Mouse (Mus musculus): Measurements from ENCODE around the gene Slc12a9. TPM values are rescaled to one million over a fixed set of nuclear protein-coding genes. Genes with fewer than 3 reads are reported as not detected.

The Slc12a9 gene
- total and polyA plus RNA-seq, 3 experiments = 8.8 to 12.1 TPM; not detected in 1

GRCm38 (mm10) chr5:137351058-137351380, 17.6 kb upstream of the Slc12a9 start:
- Histone ChIP-seq H3K9ac (ENCODE audit: control insufficient read depth, low read depth, low read length, poor library complexity, severe bottlenecking) (no peak overlapping the region), H3K27me3 (ENCODE audit: control insufficient read depth in 1 of 2, insufficient read depth in 2 of 2, low read length in 2 of 2) (peaks cover 2 to 3% of the 10 kb centered on the region in 2 experiments; a peak in 3 of 4 replicates), H3K4me3 (ENCODE audit: control insufficient read depth in 1 of 2, insufficient read depth in 1 of 2, low read depth in 2 of 2, low read length in 2 of 2) (no peak overlapping the region), H3K4me1 (ENCODE audit: control insufficient read depth in 1 of 2, insufficient read depth in 2 of 2, low read length in 2 of 2) (peaks cover 0 to 2% of the 10 kb centered on the region in 2 experiments; a peak in 2 of 4 replicates), H3K27ac (ENCODE audit: control insufficient read depth, low read depth, low read length) (no peak overlapping the region), H3K79me2 (ENCODE audit: control insufficient read depth, insufficient read depth, low read length, poor library complexity) (no peaks in the 10 kb centered on the region), H3K9me3 (replicated peaks; ENCODE audit: insufficient read depth, low read length) (no peaks in the 10 kb centered on the region), H3K36me3 (ENCODE audit: control insufficient read depth in 1 of 2, insufficient read depth in 2 of 2, low read length in 2 of 2) (no peaks in the 10 kb centered on the region; a peak in 1 of 4 replicates)
- DNase-seq (ENCODE audit: low read depth, low spot score) = no peak
- no peak for TF ChIP-seq CHD1 (IDR thresholded peaks at IDR 0.05; ENCODE audit: low read depth, low read length)
- TF ChIP-seq TAL1 (IDR thresholded peaks at IDR 0.05; ENCODE audit: low read length) = no peak
- no peak for TF ChIP-seq MAZ (IDR thresholded peaks at IDR 0.05; ENCODE audit: low read depth, low read length)
- no peak for TF ChIP-seq TBP (IDR thresholded peaks at IDR 0.05; ENCODE audit: low read depth, low read length)
- no peak for TF ChIP-seq RCOR1 (IDR thresholded peaks at IDR 0.05; ENCODE audit: low read depth, low read length)
- no peak for TF ChIP-seq MYB (IDR thresholded peaks at IDR 0.05; ENCODE audit: low read depth, low read length)
- TF ChIP-seq HCFC1 (IDR thresholded peaks at IDR 0.05; ENCODE audit: low read depth, low read length) = no peak
- TF ChIP-seq MEF2A (IDR thresholded peaks at IDR 0.05; ENCODE audit: extremely low read depth, insufficient replicate concordance, low read depth, low read length, poor library complexity, severe bottlenecking) = no peak
- TF ChIP-seq USF1 (IDR thresholded peaks at IDR 0.05; ENCODE audit: low read depth, low read length) = no peak
- no peak for TF ChIP-seq CTCF (IDR thresholded peaks at IDR 0.05 in 2 of 3, conservative IDR thresholded peaks at IDR 0.05 in 1 of 3; ENCODE audit: control insufficient read depth in 1 of 3, insufficient read depth in 1 of 3, low read depth in 2 of 3, low read length in 3 of 3, poor library complexity in 1 of 3, severe bottlenecking in 1 of 3)
- TF ChIP-seq KAT2A (conservative IDR thresholded peaks at IDR 0.05; ENCODE audit: low read depth, low read length) = no peak
- TF ChIP-seq BHLHE40 (IDR thresholded peaks at IDR 0.05; ENCODE audit: borderline replicate concordance, low read depth, low read length) = no peak
- no peak for TF ChIP-seq ELF1 (IDR thresholded peaks at IDR 0.05; ENCODE audit: low read depth, low read length)
- no peak for TF ChIP-seq SMC3 (IDR thresholded peaks at IDR 0.05; ENCODE audit: low read depth, low read length)
- TF ChIP-seq CHD2 (IDR thresholded peaks at IDR 0.05; ENCODE audit: low read length) = no peak
- TF ChIP-seq E2F4 (IDR thresholded peaks at IDR 0.05; ENCODE audit: borderline replicate concordance, low read depth, low read length) = no peak
- TF ChIP-seq ETS1 (IDR thresholded peaks at IDR 0.05; ENCODE audit: low read depth, low read length) = no peak
- no peak for TF ChIP-seq JUND (IDR thresholded peaks at IDR 0.05; ENCODE audit: low read depth, low read length)

GRCm38 (mm10) chr5:137350205-137351057, 17.0 kb upstream of the Slc12a9 start:
- no peak overlapping the region for H3K27ac ChIP-seq (ENCODE audit: control insufficient read depth, low read depth, low read length)
- H3K27me3 ChIP-seq (ENCODE audit: control insufficient read depth in 1 of 2, insufficient read depth in 2 of 2, low read length in 2 of 2) = peaks cover 2% of the 10 kb centered on the region in 2 experiments; a peak in 2 of 4 replicates
- H3K9me3 ChIP-seq (replicated peaks; ENCODE audit: insufficient read depth, low read length) = no peaks in the 10 kb centered on the region
- H3K9ac ChIP-seq (ENCODE audit: control insufficient read depth, low read depth, low read length, poor library complexity, severe bottlenecking) = no peak overlapping the region
- H3K4me3 ChIP-seq (ENCODE audit: control insufficient read depth in 1 of 2, insufficient read depth in 1 of 2, low read depth in 2 of 2, low read length in 2 of 2) = no peak overlapping the region
- H3K36me3 ChIP-seq (ENCODE audit: control insufficient read depth in 1 of 2, insufficient read depth in 2 of 2, low read length in 2 of 2) = no peaks in the 10 kb centered on the region; a peak in 1 of 4 replicates
- H3K4me1 ChIP-seq (ENCODE audit: control insufficient read depth in 1 of 2, insufficient read depth in 2 of 2, low read length in 2 of 2) = peaks cover 0 to 3% of the 10 kb centered on the region in 2 experiments; a peak in 2 of 4 replicates
- H3K79me2 ChIP-seq (ENCODE audit: control insufficient read depth, insufficient read depth, low read length, poor library complexity) = no peaks in the 10 kb centered on the region
- DNase-seq (ENCODE audit: low read depth, low spot score) = no peak
- no peak for TF ChIP-seq MYB (IDR thresholded peaks at IDR 0.05; ENCODE audit: low read depth, low read length)
